Mouse (Mus musculus) 416B (cell line): ENCODE measurements around the gene Ubox5.
"Not testable (repeated sequence)": the region's sequence is repeated elsewhere in the genome, so short reads cannot be mapped to it uniquely, and the experiment has no call there.

ENCODE experiments used
- DNase-seq: peaks from one replicate; pipeline ENCODE4 v3.0.0; 2011; ENCODE audit warnings: low read depth

Gene Ubox5

GRCm38 (mm10) chr2:130577021-130577420 lies 52.8 kb downstream of the Ubox5 start:
- no peak for DNase-seq

- DNase-seq, result not testable (repeated sequence)
Observed at GRCm38 (mm10) chr2:130576564-130576963, 53.3 kb downstream of the Ubox5 start.

GRCm38 (mm10) chr2:130575873-130576272 lies 54.0 kb downstream of the Ubox5 start, which contains the start of gene Oxt:
Gene Oxt (plus strand): TSS chr2:130576173.
- no peak for DNase-seq

GRCm38 (mm10) chr2:130574960-130575359 lies 54.9 kb downstream of the Ubox5 start:
- DNase-seq, result peak; percentile 51

- no peak for DNase-seq
Observed at GRCm38 (mm10) chr2:130569926-130570325, 59.9 kb downstream of the Ubox5 start.

GRCm38 (mm10) chr2:130568921-130569320 lies 60.9 kb downstream of the Ubox5 start:
- DNase-seq, result no peak

GRCm38 (mm10) chr2:130564983-130565382 lies 64.9 kb downstream of the Ubox5 start:
- DNase-seq, result no peak

GRCm38 (mm10) chr2:130564063-130564462 lies 65.8 kb downstream of the Ubox5 start:
- peak; percentile 17 for DNase-seq

- peak; percentile 95 for DNase-seq
Observed at GRCm38 (mm10) chr2:130563212-130564055, 66.4 kb downstream of the Ubox5 start, which contains the start of gene Mrps26. Gene Mrps26 (plus strand): TSS chr2:130563742.

- DNase-seq, result peak; percentile 53
Observed at GRCm38 (mm10) chr2:130558015-130558414, 71.8 kb downstream of the Ubox5 start.

GRCm38 (mm10) chr2:130557462-130557861 lies 72.4 kb downstream of the Ubox5 start:
- no peak for DNase-seq

GRCm38 (mm10) chr2:130556292-130556691 lies 73.5 kb downstream of the Ubox5 start:
- DNase-seq, result no peak

GRCm38 (mm10) chr2:130554841-130555240 lies 75.0 kb downstream of the Ubox5 start:
- no peak for DNase-seq

- no peak for DNase-seq
Observed at GRCm38 (mm10) chr2:130546957-130547356, 82.9 kb downstream of the Ubox5 start.

GRCm38 (mm10) chr2:130540266-130540665 lies 89.6 kb downstream of the Ubox5 start:
- DNase-seq, result peak; percentile 20
